Mouse (Mus musculus): ENCODE results near the gene Tmed8.
"Not testable (repeated sequence)": the region's sequence is repeated elsewhere in the genome, so short reads cannot be mapped to it uniquely, and the experiment has no call there.

Gene Tmed8

DNA sequence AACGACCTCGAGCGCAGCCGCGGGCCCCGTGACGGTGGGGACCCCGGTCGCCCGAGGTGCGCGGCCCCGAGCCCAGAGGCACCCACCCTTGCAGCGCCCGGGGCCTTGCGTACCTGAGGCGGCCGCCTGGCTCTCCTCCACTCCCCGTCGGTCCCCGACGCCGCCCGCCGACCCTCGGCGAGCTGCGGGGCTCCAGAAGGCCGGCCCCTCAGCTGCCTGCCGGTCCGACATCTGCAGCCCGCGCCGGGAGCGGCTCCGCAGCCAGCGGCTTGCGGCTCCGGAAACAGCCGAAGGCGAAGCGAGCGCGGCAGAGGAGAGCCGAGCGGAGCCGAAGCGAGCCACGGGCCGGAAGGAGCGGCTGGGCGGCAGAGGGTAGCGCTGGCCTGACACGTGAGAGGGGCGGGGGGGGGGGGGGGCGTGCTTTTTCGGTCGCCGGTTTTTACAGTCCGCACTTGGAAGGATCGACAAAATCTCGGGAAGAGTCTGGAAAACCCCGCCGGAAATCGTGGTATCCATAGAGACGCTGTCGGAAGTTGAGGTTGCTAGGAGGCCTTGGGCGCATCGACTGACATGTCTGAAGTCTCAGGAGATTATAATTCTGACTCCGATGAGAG lies at the start of gene Tmed8:
TSS of gene Tmed8 (minus strand) at position 482 of the 614 bp plus-strand sequence.
- no peak for DNase-seq (ENCODE audit: low read depth, low spot score)

DNA sequence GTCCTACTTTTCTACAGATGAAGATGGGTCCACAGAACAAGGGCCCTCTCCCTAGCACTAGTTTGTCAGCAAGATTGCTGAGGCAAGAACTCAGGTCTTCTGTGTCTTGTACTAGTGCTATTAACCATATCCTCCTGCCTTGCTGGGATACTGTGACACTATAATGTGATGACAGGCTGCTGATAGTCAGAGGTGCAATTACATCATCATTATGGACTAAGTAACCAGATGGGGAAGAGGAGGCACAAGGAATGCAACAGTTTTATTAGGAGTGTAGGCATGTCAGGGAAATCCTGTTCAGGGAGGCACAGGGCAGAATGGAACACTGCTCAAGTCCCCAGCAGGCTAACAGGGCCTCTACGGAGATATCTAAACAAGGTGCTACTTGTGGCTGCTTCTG lies 38.4 kb upstream of the Tmed8 start, which contains the start of gene Noxred1:
TSS of gene Noxred1 (minus strand) at position 101 of the 400 bp plus-strand sequence.
- no peak for DNase-seq (ENCODE audit: low read depth, low spot score)

DNA sequence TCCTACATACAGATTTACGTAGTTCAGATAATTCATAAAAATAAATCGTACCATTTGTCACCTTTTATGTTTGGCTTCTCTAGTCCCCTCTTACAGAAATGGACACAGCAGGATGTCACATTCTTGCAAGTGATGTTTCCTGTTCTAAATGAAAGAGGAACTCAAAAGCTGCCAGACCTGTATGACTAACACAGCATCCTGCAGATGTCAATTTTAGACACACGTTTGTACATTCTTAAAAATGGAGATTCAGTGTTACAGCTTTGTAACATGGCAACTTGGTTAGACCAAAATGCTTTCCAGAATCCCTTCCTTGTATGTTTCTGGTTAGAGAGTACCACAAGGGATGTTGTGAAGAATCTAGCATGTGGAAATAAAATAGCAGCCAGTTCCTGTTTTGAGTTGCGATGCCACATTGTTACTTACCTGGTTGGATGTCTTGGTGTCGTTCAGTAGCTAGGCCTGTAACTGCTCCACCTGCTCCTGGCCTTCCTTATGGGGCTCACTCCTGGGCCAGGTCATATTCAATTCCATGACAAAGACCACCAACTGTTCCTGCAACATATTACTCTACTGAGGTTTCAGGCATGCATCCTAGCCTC lies 36.7 kb upstream of the Tmed8 start:
- no peak for DNase-seq (ENCODE audit: low read depth, low spot score)

DNA sequence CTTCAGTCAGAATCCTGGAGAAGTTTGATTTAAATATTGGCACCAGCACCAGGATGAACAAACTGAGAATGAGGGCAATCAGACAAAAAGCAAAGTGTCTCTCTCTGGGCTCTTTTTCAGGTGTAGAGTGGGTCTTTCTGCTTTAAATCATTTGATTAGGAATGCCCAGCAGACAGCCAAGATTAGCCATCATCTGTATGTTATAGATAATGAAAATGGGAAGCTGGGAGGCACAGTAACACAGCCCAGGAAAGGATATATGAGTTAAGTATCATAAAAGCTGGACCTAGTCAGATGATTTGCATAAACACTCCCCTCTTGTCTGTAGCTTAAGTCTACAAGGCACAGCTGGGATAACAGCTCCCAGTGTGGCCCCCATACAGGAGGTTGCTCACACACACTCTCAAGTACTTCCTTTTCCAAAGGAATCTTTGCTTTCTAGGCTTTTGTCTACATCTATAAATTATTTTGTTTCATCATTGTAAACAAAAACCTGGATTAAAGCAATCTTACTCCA lies 30.2 kb upstream of the Tmed8 start:
- no peak for DNase-seq (ENCODE audit: low read depth, low spot score)

DNA sequence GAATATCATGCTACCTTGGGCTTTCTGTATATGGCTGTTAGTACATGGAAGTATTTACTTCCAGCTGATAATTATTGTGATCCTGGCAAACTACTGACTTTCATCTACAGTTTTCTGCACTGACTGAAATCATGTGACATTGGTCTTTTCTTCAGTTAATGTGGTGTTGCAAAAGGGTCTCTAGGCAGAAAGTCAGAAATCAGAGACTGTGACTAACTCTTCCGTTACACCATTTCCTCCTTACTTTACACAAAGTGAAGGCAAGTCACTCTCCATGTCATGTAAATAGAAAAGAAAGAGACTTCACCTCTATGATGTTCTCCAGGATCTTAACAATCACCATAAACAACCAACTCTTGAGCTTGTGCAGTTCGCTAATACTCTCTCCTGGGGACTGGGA lies 29.4 kb upstream of the Tmed8 start:
- no peak for DNase-seq (ENCODE audit: low read depth, low spot score)

DNA sequence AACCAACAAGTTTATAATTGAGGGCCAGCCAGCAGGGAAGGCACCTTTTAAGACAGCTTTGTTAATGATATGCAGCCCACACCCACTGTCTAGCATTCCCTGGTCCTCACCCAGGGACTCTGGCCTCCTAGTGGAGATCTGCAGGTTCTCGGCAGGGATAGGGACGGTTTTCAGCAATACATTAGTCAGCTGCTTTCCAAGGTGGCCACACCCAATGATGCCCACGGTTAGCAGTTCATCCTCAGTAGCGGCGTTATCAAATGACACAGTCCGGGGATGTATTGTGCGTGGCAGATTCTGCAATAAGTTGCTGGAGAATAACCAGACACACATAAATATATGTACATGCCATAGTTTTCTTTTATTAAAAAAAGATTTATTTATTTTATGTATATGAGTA lies 26.5 kb upstream of the Tmed8 start:
- no peak for DNase-seq (ENCODE audit: low read depth, low spot score)

DNA sequence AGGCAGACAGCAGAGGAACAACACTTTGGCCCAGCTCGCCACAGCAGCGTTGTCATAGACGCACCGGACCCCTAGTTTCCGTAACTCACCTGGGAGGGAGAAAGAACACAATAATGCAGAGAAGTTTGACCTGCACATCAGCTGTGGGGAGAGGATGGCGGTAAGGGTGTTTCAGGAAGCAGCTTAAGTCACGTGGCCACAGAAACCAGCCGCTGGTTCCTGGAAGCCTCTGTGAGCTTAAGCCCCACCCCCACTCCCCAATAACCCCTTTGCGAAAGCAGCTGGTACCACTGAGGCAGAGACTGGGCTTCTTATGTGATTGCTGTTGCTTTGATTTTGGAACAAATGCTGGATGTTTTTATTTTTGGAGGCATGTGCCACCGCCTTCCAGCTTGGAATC lies 24.7 kb upstream of the Tmed8 start:
- no peak for DNase-seq (ENCODE audit: low read depth, low spot score)

DNA sequence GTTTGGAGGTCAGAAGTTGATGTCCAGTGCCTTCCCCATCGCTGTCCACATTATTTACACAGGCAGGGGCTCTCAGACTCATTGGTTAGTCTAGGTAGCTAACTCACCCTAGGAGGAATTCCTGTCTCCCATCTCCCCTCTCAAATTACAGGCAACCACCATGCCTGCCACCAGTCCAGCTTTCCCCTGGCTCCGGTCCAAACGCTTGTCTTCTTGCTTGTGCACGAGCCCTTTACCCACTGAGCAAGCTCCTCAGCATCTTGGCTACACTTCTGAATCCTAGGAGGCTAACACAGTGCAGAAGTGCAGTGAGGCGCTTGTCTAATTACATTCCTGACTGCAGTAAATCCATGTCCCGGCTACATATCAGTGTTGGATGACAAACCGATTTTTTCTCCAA lies 19.1 kb upstream of the Tmed8 start:
- no peak for DNase-seq (ENCODE audit: low read depth, low spot score)

DNA sequence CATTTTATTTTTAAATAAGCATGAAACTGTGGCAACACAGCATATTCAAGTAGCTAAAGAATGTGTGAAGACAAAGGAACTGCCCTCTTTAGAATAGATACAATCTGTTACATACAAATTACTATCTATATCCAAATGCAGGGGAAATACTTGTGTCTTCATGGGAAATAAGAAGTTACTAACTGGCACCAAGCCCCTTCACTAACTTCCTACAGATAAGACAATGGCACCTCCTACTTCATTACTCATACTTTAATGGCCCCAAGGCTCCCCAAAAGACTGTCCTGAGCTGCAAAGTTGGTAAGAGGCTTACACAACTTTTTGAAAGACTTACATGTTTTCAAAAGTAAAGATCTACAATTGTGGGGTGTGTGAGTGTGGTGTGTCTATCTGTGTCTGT lies 17.3 kb upstream of the Tmed8 start:
- no peak for DNase-seq (ENCODE audit: low read depth, low spot score)

DNA sequence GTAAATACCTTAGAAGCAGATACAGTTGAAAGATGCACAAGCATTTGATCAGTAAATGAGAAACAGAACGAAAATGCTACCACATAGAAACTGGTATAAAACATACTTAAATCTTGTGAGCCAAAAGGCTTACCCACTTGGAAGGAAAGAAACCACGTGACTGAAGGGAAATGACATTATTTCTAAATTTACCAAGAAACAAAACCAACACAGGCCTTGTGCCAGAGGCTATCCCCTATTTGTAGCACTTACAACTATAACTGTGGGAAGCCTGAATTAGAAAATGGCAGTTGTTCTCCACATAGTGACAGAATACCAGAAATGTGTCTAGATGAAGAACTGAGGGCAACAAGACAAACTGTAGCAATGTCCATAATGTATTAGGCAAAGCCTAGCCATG lies 15.8 kb upstream of the Tmed8 start:
- DNase-seq (ENCODE audit: low read depth, low spot score): no peak

DNA sequence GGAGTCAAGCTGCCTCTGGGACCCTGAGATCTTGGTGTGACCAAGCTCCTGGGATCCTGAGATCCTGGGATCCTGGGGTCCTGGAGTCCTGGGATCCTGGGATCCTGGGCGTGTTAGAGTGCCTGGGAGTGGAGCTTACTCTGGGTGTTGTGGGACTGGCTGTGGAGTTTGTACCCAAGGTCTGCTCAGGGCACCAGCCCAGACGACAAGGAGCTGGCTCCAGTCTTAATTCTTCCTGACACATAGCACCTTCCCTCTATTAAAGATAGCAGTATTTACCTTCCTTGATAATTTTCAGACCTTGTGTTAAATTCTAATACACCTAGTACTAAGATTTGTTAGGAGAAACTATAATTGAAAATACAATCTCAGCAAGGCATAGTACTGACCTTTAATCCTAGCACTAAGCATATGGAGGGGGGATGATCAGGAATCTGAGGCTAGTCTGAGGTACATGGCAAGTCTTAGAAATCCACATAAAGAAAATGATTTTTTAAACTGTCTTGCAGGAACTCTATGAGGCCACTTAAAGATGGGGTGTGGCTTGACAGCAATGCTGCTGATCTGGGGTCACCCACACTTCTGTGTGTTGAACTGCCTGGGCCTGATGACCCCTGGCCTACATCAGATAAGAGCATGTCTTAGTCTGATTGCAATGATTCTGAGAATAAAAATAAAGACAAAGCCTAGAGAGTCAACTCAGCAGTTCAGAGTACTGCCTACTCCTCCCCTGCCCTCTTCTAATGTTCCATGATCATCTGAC lies 12.8 kb upstream of the Tmed8 start:
- no peak for DNase-seq (ENCODE audit: low read depth, low spot score)

DNA sequence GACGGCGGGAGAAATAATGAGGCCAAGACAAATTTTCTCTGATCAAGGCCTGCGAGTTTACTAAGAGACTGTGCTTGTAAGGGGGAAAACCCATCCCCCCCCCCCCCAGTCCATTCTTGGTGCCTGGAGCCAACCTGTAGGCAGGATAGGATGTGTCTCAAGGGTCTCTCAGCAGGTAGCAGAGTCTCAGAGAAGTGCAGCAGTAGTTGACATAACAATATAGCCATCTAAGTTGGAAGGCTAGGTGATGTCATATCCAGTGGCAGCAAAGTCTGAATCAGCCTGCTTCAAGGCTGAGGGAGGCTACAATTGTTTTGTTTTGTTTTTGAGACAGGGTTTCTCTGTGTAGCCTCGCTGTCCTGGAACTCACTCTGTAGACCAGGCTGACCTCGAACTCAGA lies 5.5 kb upstream of the Tmed8 start:
- not testable (repeated sequence) for DNase-seq (ENCODE audit: low read depth, low spot score)

DNA sequence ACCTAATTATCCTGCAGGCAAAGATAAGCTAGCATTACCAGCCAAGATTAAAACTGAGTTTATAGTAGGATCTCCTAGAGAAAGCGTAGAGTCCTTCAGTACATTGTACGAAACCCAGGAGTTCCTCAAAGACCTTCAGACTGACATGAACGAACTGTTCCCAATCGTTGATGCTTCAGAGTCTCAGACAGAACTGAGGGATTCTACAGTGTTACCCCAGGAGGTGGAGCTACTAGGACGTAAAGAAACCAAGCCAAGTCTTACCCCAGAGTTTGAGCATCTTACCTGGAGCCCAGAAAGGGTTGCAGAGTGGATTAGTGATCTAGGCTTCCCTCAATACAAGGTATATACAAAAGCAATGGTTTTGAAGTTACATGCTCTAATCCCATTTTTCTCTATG lies 1.4 kb upstream of the Tmed8 start:
- DNase-seq (ENCODE audit: low read depth, low spot score): no peak

DNA sequence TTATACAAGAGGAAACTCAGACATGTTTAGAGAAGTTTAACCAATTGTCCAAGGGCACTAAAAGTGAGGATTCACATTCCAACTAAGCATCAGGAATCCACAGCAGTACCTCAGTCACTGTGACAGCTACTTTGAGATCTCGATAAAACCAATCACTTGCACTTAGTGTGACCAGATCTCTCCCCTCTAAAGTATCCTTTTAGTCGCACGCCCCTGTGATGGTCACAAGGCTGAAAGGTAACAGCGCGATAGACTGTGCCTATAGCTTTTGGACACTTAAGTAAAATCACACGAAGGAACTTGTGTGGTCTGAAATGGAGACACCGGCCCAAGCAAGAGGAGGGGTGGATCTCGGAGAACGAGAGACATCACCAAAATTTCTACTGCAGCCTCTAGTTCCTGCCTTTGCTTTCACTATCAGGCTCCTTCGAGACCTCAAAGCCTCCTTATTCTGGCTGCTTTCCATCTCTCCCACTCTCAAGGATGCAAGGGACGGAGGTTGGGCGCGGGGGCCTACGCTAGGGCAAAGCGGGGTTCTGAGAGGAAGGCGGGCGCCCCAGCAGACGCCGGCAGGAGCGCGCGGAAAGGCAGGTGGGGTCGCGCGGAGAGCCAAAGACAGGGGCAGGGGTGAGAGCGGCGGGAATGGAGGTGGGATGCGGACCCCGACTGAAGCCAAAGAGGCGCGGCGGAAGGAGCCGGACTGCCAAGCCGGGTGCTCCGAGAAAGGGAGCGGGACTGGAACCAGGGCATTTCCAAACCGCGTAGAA lies 865 bp downstream of the Tmed8 start, which contains the start of gene Samd15:
TSS of gene Samd15 (plus strand) at position 518 of the 767 bp plus-strand sequence.
- DNase-seq (ENCODE audit: low read depth, low spot score): no peak

DNA sequence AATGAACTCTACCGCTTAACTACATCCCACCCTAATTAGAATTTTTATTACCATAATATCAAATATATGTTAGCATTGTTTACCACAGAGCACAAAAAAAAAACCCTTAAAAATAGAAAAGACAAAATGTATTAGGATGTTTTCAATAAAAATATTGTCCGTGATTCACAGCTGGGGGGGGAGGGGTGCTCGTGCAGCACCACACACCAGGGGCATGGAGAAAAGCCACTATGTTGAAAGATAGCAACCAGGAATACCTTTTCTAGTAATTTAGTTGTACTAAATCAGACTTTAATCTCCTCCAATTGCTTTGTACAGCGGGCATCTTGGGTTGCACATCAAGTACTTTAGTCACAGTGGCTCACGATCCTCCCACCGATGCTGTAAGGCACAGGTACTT lies 1.5 kb downstream of the Tmed8 start:
- DNase-seq (ENCODE audit: low read depth, low spot score): no peak

DNA sequence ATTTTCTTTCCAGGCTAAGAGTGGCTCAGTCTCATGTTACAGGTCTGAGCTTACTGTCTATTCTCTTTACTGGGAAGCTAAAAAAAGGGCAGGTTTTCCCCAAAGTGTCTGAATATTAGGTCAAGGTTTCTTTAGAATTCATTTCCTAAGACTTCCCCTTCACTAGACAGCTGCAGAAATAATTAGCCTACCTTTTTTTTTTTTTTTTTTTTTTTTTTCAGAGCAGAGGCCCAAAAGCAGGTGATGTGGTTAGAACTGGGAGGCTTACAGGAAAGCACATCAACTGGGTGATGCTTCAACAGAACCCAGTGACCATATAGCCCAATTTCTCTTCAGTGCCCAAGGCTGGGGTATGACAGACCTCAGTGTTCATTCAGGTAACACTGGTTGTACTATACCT lies 3.9 kb downstream of the Tmed8 start:
- DNase-seq (ENCODE audit: low read depth, low spot score): no peak

DNA sequence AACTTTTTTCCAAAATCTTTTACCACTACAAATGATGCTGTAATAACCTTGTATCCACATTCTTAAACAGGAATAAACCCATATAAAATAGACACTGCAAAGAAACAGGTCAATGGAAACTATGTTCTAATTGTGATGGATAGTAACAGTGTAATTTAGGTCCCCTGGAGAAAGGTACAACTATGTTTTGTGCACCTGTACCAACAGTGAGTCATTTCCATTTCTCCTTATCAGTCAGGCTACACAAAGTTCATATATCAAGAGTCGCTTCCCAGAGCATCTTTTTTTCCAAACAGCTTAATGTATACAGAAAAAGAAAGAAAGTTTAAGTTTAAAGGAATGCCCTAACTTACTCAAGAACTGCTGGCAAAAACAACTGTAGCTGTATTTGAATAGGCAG lies 5.2 kb downstream of the Tmed8 start:
- no peak for DNase-seq (ENCODE audit: low read depth, low spot score)

DNA sequence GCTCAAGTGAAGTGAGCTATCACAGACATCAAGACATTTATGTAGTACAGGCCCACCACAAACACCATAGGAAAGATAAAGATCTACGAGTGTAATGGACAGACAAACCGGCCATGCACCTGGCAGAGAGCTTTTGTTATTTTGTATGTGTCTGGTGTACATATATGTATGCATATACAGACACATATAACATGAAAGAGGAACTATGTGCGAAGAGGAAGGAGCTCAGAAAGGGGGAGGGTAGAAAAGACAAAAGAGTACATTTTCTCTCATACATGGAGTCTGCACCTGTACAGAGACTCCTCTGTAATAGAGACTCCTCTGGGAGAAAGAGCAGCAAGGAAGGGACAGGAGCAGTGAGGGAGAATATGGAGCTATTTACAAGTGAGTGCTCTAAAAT lies 7.2 kb downstream of the Tmed8 start:
- no peak for DNase-seq (ENCODE audit: low read depth, low spot score)

DNA sequence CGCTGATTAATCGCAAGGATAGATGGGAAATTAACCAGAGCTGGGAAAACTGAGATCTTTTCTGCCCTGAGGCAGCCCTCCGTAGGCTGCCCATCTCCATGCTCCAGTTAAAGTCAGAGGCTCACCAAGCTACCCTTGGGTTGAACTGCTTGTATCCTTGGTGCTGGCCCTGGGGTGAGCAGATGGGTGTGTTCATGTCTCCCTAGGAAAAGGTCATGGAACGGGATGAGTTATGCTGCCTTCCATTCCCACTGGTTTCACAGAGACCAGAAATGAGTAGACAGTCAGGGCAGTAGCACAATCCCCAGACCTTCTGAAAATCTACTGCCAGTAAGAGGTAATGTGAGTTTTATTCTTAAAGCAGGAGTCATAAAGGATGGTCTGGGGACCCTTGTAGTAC lies 22.6 kb downstream of the Tmed8 start:
- no peak for DNase-seq (ENCODE audit: low read depth, low spot score)

DNA sequence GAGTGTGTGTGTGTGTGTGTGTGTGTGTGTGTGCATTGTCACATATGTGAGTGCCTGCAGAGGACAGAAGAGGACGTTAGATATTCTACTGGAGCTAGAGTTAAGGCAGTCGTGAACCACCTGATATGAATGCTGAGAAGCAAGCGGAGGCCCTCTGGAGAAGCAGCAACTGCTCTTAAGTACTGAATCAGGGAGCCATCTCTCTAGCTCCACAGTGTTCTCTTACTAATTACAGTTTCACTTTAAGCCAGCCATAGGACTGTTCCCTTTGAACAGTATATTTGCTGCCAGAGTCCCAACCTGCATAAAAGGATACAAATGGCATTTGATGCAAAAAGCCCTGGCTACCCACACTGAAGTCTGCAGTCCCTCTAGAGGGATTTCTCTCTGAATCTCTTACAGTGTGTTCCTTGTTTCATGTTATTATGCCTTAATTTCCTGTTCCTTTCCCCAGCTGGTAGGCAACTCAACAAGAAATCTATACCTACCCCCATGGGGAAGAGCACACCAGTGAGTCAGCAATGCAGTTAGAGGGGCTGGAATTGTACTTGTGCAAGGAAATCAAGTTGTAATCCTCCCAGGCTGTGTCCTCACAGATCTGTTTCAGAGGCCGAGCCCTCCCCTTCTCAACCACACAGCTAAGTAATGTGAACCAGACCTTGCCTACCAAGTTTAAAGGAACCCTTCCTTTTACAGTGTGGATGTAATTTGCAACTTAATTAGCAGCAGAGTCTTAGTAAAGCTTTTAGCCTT lies 24.9 kb downstream of the Tmed8 start:
- no peak for DNase-seq (ENCODE audit: low read depth, low spot score)

DNA sequence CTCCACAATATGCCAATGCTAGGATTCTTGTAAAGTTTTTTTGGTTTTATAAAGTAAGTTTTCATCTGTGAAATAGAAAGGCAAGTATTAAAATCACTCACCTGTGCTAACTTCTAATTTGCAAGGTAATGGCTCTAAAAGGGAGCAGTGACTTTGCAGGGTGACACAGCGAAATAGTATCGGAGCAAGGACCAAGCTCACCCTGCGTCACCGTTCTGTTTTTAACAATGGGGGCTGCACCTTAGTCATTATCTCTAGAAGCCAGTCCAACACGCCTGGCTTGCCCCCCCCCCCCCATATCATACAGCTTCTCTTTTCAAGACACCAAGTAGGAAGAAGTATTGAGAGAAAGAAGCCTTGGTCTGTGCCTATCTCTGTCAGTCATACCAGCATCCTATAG lies 39.4 kb downstream of the Tmed8 start:
- DNase-seq (ENCODE audit: low read depth, low spot score): no peak
